Mouse (Mus musculus): ENCODE data around the gene Prmt3.

DNA sequence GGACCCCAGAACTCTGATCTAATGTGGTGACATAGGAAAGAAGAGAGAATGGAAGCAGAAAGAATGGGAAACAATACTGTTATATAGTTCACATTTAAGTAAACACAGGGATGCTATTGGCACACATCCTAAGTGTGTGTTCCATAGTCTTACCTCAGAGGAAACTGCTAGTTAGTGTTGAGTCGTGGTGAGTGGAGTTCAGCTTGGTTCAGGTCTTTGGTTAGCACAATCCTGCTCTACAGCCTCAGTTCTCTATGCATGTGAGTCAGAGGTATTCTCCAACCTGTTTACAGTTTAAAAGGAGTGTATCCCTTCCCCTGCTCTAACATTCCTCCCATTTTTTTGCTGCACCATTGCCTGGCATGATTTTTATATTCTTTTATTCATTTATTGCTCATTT is 19.0 kb downstream of the Prmt3 start:
- TF ChIP-seq GATA1 (IDR thresholded peaks at IDR 0.05; ENCODE audit: borderline replicate concordance, low read length) (no peak), FLI1 (IDR thresholded peaks at IDR 0.05; ENCODE audit: low read length) (no peak)
